Mouse (Mus musculus): ENCODE results near the gene Rce1. TPM values are rescaled to one million over a fixed set of nuclear protein-coding genes. Genes with fewer than 3 reads are reported as not detected.

The Rce1 gene
- polyA plus RNA-seq, 1 experiment = 90.7 TPM

Other genes with a start within 250 kb of the Rce1 start
- gene Kdm2a, start 227.4 kb downstream of the Rce1 start, polyA plus RNA-seq (2012; rRNA removed) = 119 and 122 TPM in 2 replicates
- gene Rhod, start 186.2 kb downstream of the Rce1 start, polyA plus RNA-seq (2012; rRNA removed) = 18.6 and 26.0 TPM in 2 replicates
- 73.8 and 88.6 TPM in 2 replicates for gene Syt12, start 148.2 kb downstream of the Rce1 start, polyA plus RNA-seq (2012; rRNA removed)
- 6.5 and 11.0 TPM in 2 replicates for gene 2010003K11Rik, start 127.1 kb downstream of the Rce1 start, polyA plus RNA-seq (2012; rRNA removed)
- gene Pcx, start 115.2 kb downstream of the Rce1 start, polyA plus RNA-seq (2012; rRNA removed) = 249 and 264 TPM in 2 replicates
- 10.1 and 11.0 TPM in 2 replicates for gene Lrfn4, start 10.0 kb downstream of the Rce1 start, polyA plus RNA-seq (2012; rRNA removed)
- gene Gm960, start 73.0 kb upstream of the Rce1 start, polyA plus RNA-seq (2012; rRNA removed) = 1.0 and 3.3 TPM in 2 replicates
- gene Sptbn2, start 85.5 kb upstream of the Rce1 start, polyA plus RNA-seq (2012; rRNA removed) = 3.2 and 5.0 TPM in 2 replicates
- gene Rbm4b, start 130.9 kb upstream of the Rce1 start, polyA plus RNA-seq (2012; rRNA removed) = 7.6 and 8.0 TPM in 2 replicates
- 37.5 and 38.3 TPM in 2 replicates for gene Rbm4, start 168.3 kb upstream of the Rce1 start, polyA plus RNA-seq (2012; rRNA removed)
- 15.7 and 22.5 TPM in 2 replicates for gene Gm21992, start 186.0 kb upstream of the Rce1 start, polyA plus RNA-seq (2012; rRNA removed)
- gene Rbm14, start 186.0 kb upstream of the Rce1 start, polyA plus RNA-seq (2012; rRNA removed) = 33.6 and 35.1 TPM in 2 replicates
- 50.6 and 67.6 TPM in 2 replicates for gene Ccs, start 213.7 kb upstream of the Rce1 start, polyA plus RNA-seq (2012; rRNA removed)
- 0.22 and 0.36 TPM in 2 replicates for gene Ccdc87, start 213.7 kb upstream of the Rce1 start, polyA plus RNA-seq (2012; rRNA removed)
- gene Ctsf, start 229.5 kb upstream of the Rce1 start, polyA plus RNA-seq (2012; rRNA removed) = 96.1 and 114 TPM in 2 replicates